Mouse (Mus musculus): ENCODE data around the gene Gfod1. TPM values are rescaled to one million over a fixed set of nuclear protein-coding genes. Genes with fewer than 3 reads are reported as not detected.

Gene Gfod1
- total RNA-seq, 2 experiments from 2014 or later, result 94.6 to 99.3 TPM

GRCm38 (mm10) chr13:43173262-43173661 lies 130.7 kb downstream of the Gfod1 start:
- peak; percentile 77 to 87 for DNase-seq (ENCODE audit: low spot score in 2 of 2)
- TF ChIP-seq CTCF (conservative IDR thresholded peaks at IDR 0.05), result peak; percentile 98
- no peak overlapping the region for H3K27ac ChIP-seq
- H3K4me3 ChIP-seq, result no peak overlapping the region

- H3K4me3 ChIP-seq, result peak overlapping the region; percentile 80
- peak in 1 of 2 experiments; percentile 28 for DNase-seq (ENCODE audit: low spot score in 2 of 2)
- H3K27ac ChIP-seq, result peak overlapping the region; percentile 95; the same call in 1 of the 2 replicates
- TF ChIP-seq CTCF (conservative IDR thresholded peaks at IDR 0.05), result peak; percentile 58
Observed at GRCm38 (mm10) chr13:43172036-43172713, 131.8 kb downstream of the Gfod1 start.

- H3K4me3 ChIP-seq, result peak within 1 kb of the TSS; percentile 80
- H3K27ac ChIP-seq, result peak within 1 kb of the TSS; percentile 95
- TF ChIP-seq CTCF (conservative IDR thresholded peaks at IDR 0.05), result 0 out of 2 replicates have a peak, but pooled peaks have one; percentile 6
- DNase-seq (ENCODE audit: low spot score in 2 of 2), result peak; percentile 96 to 99
Observed at GRCm38 (mm10) chr13:43171020-43171710, 132.8 kb downstream of the Gfod1 start, which contains the start of gene Tbc1d7. Tbc1d7 (minus strand) TSS chr13:43171501.

GRCm38 (mm10) chr13:43167721-43168120 lies 136.3 kb downstream of the Gfod1 start:
- Histone ChIP-seq H3K27ac (no peak overlapping the region), H3K4me3 (no peak overlapping the region)
- peak; percentile 19; the same call in 1 of the 2 replicates for TF ChIP-seq CTCF (conservative IDR thresholded peaks at IDR 0.05)
- no peak for DNase-seq (ENCODE audit: low spot score in 2 of 2)

- no peak for DNase-seq (ENCODE audit: low spot score in 2 of 2)
- Histone ChIP-seq H3K27ac (no peak overlapping the region), H3K4me3 (no peak overlapping the region)
- TF ChIP-seq CTCF (conservative IDR thresholded peaks at IDR 0.05), result no peak
Observed at GRCm38 (mm10) chr13:43159429-43159828, 144.5 kb downstream of the Gfod1 start.

- no peak overlapping the region for H3K27ac ChIP-seq
- no peak overlapping the region for H3K4me3 ChIP-seq
- no peak for DNase-seq (ENCODE audit: low spot score in 2 of 2)
- TF ChIP-seq CTCF (conservative IDR thresholded peaks at IDR 0.05), result no peak
Observed at GRCm38 (mm10) chr13:43158281-43158680, 145.7 kb downstream of the Gfod1 start.

DNA sequence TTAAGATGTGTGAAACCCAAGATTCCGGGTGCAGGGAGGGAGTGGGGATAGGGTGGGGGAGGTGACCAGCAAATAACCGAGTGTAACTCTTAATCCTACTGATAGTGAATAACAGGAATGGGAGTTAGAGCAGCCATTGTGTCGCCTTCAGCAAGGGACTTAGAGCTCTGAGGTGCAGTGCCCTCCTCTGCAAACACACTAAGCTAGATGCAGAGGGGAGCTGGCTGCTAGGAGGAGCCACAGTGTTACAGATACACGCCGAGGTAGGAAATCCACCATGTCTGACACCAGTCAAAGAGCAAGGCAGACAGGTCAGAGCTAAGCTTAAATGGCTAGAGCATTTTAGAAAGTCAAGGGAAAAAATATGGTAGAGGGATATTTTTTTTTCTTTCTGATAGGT lies 146.6 kb downstream of the Gfod1 start:
- Histone ChIP-seq H3K27ac (no peak overlapping the region), H3K4me3 (no peak overlapping the region)
- DNase-seq (ENCODE audit: low spot score in 2 of 2), result no peak
- TF ChIP-seq CTCF (conservative IDR thresholded peaks at IDR 0.05), result no peak

- no peak overlapping the region for H3K4me3 ChIP-seq
- DNase-seq (ENCODE audit: low spot score in 2 of 2), result no peak
- no peak overlapping the region for H3K27ac ChIP-seq
- TF ChIP-seq CTCF (conservative IDR thresholded peaks at IDR 0.05), result no peak
Observed at GRCm38 (mm10) chr13:43152005-43152520, 151.9 kb downstream of the Gfod1 start.

DNA sequence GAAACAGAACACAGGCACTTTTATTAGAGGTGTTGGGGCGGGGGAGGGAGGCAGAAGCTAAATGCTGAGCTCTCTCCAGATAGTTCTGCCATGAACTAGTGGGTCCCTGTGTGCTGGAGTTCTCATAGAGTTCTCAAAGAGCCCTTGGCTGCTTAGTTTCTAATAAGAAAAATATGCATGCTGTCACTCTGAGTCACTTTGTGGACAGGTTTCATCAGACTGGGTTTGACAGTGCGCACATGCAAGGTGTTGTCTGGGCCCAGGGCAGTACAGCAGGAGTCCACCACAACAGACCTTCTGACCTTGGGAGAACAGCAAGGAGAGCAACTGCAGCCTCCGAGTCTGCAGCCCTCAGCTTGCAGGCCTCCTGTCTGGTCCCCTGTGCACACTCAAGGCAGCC lies 154.3 kb downstream of the Gfod1 start:
- no peak overlapping the region for H3K27ac ChIP-seq
- no peak for TF ChIP-seq CTCF (conservative IDR thresholded peaks at IDR 0.05)
- no peak overlapping the region for H3K4me3 ChIP-seq
- no peak for DNase-seq (ENCODE audit: low spot score in 2 of 2)

DNA sequence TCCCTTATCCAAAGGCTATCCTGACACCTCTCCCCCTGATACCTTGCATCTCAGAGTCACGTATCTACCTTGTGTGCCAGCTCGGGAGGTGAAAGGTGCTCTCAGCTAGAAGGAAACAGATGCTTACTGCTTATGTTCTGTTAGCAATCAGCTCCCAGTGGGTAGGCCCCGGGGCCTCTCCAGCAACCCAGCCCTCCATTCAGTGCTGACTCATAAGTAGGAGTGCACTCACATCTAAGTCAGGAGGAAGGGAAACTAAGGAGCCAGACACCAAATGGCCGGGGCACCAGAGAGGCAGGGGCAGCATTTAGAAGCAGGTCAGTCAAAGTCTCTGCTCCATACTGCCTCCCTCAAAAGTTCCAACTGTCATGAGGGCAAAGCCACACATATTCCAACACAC lies 155.3 kb downstream of the Gfod1 start:
- DNase-seq (ENCODE audit: low spot score in 2 of 2), result no peak
- Histone ChIP-seq H3K4me3 (no peak overlapping the region), H3K27ac (no peak overlapping the region)
- no peak for TF ChIP-seq CTCF (conservative IDR thresholded peaks at IDR 0.05)

DNA sequence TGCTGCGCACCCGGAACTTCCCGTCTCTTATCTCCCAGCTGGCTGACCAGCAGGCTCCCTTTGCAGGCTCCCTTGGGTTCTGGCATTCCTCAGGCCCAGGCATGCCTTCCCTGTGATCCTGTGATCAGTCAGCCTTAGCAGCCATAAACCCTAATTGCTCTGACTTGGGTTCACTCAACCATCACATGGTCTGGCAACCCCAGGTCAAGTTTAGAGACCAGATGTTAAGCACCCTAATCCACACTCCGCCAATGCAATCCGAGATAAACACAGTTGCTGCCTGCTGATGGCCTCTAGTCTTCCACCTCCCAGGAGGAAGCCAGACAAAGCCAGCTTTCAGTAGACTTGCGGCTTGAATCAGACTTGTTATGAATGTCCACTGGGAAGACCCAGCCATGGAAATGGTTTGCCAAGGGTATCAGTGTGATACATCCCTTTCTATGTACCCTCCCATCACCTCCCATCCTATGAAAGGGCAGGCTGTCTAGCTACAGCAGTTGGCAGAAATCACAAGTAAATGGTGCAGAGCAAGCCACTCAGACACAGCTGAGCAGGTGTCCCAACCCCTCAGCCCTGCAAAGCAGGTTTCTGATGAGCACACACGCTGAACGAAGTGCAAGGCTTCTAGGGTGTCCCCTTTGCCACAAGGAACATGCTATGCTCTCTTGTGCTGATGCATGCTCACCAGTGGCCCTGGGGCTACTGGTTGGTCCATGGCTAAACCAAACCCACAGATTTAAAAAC lies 157.3 kb downstream of the Gfod1 start:
- no peak for DNase-seq (ENCODE audit: low spot score in 2 of 2)
- no peak for TF ChIP-seq CTCF (conservative IDR thresholded peaks at IDR 0.05)
- no peak overlapping the region for H3K27ac ChIP-seq
- H3K4me3 ChIP-seq, result no peak overlapping the region

Other genes starting within 250 kb of the Gfod1 start
- 10 to 100 TPM; 26.0 to 27.2 TPM for gene Tbc1d7, start 132.7 kb downstream of the Gfod1 start, total RNA-seq (2021)
- gene Sirt5, start 61.3 kb upstream of the Gfod1 start, total RNA-seq (2021), result 10 to 100 TPM; 16.3 to 21.7 TPM
- 10 to 100 TPM; 88.4 to 89.6 TPM for gene Nol7, start 94.2 kb upstream of the Gfod1 start, total RNA-seq (2021)
- 10 to 100 TPM; 82.5 to 85.2 TPM for gene Ranbp9, start 177.1 kb upstream of the Gfod1 start, total RNA-seq (2021)